Comparison of ENCODE assay signal across 11 mouse cellular contexts in the genomic region with DNA sequence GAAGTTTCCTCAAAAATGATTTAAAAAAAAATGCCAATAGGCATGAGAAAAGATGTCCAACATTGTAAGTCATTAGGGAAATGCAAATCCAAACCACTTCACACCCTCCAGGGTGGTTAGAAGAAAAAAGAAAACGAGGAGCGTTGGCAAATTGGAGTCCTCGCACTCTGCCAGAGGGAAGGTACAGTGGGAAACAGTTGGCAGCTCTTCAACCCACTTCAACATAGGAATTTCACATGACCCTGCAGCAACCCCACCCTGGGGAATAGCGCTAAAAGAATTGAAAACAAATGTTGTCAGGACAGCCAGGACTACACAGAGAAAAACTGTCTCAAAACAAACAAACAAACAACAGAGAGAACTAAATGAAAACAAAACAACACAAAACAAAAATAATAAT. TPM values are rescaled to one million over a fixed set of nuclear protein-coding genes. Genes with fewer than 3 reads are reported as not detected.
DNase-seq lines count a peak whose midpoint lies in the region; TF ChIP-seq lines count a peak whose summit lies in the region.
"Had no signal": no experiment of that assay in that cellular context is flagged by ENCODE, and none has a peak within 500 bp of the region (broad histone marks: within the 10 kb centered on the region; RNA-seq: fewer than 3 reads in every experiment).

No protein-coding gene starts in this region.

- H3K9ac ChIP-seq in ES-E14 (ENCODE audit: insufficient read depth, low read depth, low read length, poor library complexity, severe bottlenecking), result no peak overlapping the region
- H3K9ac ChIP-seq: liver, embryonic 14.5 days had no signal

- peaks cover 18 to 23% of the 10 kb centered on the region in 2 experiments for H3K4me1 ChIP-seq in ES-E14 (ENCODE audit: control insufficient read depth in 2 of 2, insufficient read depth in 2 of 2, low read length in 2 of 2, poor library complexity in 1 of 2)

- no peaks in the 10 kb centered on the region for H3K36me3 ChIP-seq in ES-E14 (ENCODE audit: control insufficient read depth, insufficient read depth, low read length, poor library complexity, severe bottlenecking)

- DNase-seq in heart, adult 11 months, result peak; percentile 91
- no peak for DNase-seq in heart, postnatal 36 days
- peak; percentile 32 for DNase-seq in kidney, adult 9 months
- DNase-seq in kidney, adult 11 months, result no peak
- DNase-seq in ES-E14 (ENCODE audit: low read depth, low spot score) (no peak), adipocyte (ENCODE audit: low spot score) (peak; percentile 61)
- DNase-seq in layer of hippocampus, postnatal 36 days, result no peak
- DNase-seq in urinary bladder, postnatal 4 days (ENCODE audit: low spot score in 2 of 2), result no peak
- DNase-seq: thymus, postnatal 36 days had no signal

- H3K4me3 ChIP-seq in ES-E14 (ENCODE audit: insufficient read depth in 1 of 2, low read depth in 1 of 2, low read length in 2 of 2, poor library complexity in 1 of 2, severe bottlenecking in 1 of 2), result no peak overlapping the region

- intact Hi-C loops in heart, postnatal 36 days (cut with DNase I), result no loop called here

- peak overlapping the region; percentile 97; the same call in 1 of the 2 replicates for H3K27ac ChIP-seq in ES-E14 (ENCODE audit: insufficient read depth, low read depth, low read length, poor library complexity, severe bottlenecking)
- H3K27ac ChIP-seq: kidney, postnatal 0 days; liver, embryonic 14.5 days had no signal

- in situ Hi-C loops in ES-E14 (cut with MboI; ENCODE audit: low sequenced_read_pairs in 2 of 2, unreplicated experiment in 2 of 2), result no loop called here

- H3K9me3 ChIP-seq in ES-E14 (ENCODE audit: control insufficient read depth, insufficient read depth, low read depth, low read length), result no peaks in the 10 kb centered on the region

TF ChIP-seq in ES-E14, 5 proteins besides CTCF, POLR2A, EP300 and RAD21:
- TF ChIP-seq HCFC1 (IDR thresholded peaks at IDR 0.05; ENCODE audit: borderline replicate concordance, insufficient read depth, low read length) (no peak), ZC3H11A (IDR thresholded peaks at IDR 0.05; ENCODE audit: borderline replicate concordance, low read depth, low read length) (no peak), CHD2 (IDR thresholded peaks at IDR 0.05; ENCODE audit: low read depth, low read length) (no peak), MAFK (IDR thresholded peaks at IDR 0.05; ENCODE audit: insufficient read depth, low read depth, low read length) (no peak), ZNF384 (IDR thresholded peaks at IDR 0.05; ENCODE audit: low read depth, low read length) (no peak)

RNA-seq across cellular contexts. Expression of gene Pitpnc1, which starts 32.8 kb away (rescaled TPM):
- total RNA-seq in heart, postnatal 36 days (2021), result 10 to 100 TPM; 60.7 to 68.4 TPM
- total RNA-seq in ES-E14 (2012; rRNA removed), result 37.3 and 42.9 TPM in 2 replicates
- total RNA-seq in layer of hippocampus, postnatal 36 days (2021), result 10 to 100 TPM; 48.9 to 53.6 TPM

RNA-seq across cellular contexts. Expression of gene Psmd12, which starts 41.6 kb away (rescaled TPM):
- total RNA-seq in heart, postnatal 36 days (2021), result 10 to 100 TPM; 89.6 to 92.4 TPM
- 72.7 and 140 TPM in 2 replicates for total RNA-seq in ES-E14 (2012; rRNA removed)
- total RNA-seq in layer of hippocampus, postnatal 36 days (2021), result 10 to 100 TPM; 67.9 to 70.2 TPM

Comparison
In these comparisons a context has a peak if more than half of its experiments do, and no peak if none do; other contexts are left out.
1. DNase-seq: peak in heart, adult 11 months (single experiment), kidney, adult 9 months (single experiment) and adipocyte (single experiment); none in heart, postnatal 36 days (0 of 2), kidney, adult 11 months (single experiment), ES-E14 (single experiment), layer of hippocampus, postnatal 36 days (0 of 2) and urinary bladder, postnatal 4 days (0 of 2).